Mouse (Mus musculus): ENCODE data around the gene Nif3l1.

Gene Nif3l1

DNA sequence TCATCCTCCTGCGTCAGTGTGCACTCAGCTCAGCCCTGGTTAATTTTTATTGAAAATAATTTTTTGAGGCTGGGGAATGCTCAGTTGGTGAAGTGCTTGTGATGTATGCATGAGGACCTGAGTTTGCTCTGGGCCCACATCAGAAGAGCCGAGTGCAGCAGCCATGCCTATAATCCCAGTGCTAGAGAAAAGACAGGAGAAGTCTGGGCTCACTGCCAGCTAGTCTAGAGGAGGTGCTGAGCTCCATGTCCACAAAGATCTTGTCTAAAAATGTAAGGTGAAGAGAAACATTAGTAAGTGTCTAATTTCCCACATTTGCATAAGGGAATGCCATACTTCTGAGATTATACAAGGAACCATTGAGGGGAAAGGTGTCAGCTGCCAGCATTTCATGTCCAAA lies 13.9 kb downstream of the Nif3l1 start:
- DNase-seq: no peak

DNA sequence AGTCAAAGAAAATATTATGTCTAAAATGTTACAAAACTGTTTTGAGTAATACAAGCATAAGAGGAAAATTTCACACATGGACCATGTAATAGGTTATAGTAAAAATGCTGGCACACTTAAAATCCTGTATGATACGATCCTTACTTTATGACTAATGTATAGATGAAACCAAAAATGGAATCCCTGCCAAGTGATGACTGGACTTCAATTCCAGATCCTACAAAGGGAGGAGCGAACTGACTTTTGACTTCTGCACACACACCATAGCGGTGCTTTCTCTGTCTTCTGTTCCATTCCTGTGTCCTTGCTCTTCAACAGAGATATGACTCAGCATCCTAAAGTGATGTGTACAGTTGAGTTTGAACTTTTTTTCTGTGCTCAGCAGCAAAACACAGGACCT lies 15.6 kb downstream of the Nif3l1 start:
- DNase-seq: no peak

DNA sequence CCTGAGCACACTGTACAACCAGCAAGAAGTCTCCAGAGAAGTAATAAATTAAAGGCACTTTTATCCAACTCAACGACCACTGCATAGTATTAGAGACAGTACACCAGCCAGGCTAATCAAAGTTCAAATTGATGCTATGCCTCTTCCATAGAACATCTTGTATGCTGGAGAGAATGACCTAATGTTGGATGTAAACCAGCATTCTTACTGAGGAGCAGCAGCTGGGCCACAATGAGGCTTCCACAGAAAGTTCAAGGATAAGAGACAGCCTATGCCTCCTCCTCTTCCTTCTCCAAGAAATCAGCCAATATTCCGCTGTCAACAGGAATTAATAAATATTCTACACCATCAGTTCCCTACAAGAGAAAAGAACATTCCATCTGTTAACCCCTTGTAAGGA lies 19.0 kb downstream of the Nif3l1 start:
- no peak for DNase-seq

DNA sequence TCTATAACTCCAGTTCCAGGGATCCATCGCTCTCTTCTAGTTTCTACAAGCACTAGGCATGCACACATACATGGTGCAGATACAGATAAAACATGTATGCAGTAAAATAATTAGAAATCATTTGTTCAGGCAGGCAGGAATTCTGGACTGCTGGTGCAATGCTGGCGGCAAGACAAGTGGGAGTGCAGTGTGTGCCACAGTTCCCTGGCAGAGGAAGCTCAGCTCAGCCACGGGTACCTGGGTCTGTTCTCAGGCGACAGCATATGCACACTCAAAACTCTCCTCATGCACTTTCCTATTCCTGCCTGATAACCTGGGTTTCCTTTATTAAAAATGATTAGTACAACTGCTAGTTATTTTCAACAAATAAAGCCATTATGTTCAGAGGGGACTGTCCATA lies 20.1 kb downstream of the Nif3l1 start:
- DNase-seq: peak; percentile 65

DNA sequence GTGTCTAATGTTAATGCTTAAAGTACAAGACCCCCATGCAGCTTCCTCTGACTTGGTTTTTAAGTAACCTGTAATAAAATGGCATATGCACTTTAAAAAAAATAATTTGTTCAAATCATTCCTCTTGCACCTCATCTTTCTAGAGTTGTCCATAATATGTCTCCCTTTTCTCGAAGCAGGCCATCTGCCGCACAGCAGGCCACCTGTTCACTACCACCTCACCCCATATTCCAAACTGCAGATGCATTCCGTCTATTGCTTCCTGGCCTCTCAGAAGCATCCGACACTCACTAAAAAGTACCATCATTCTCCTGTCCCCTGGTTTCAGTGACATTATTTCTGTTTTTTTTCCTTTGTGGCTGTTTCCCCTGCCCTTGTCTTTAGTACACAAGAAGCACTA lies 20.6 kb downstream of the Nif3l1 start:
- peak; percentile 47 for DNase-seq

DNA sequence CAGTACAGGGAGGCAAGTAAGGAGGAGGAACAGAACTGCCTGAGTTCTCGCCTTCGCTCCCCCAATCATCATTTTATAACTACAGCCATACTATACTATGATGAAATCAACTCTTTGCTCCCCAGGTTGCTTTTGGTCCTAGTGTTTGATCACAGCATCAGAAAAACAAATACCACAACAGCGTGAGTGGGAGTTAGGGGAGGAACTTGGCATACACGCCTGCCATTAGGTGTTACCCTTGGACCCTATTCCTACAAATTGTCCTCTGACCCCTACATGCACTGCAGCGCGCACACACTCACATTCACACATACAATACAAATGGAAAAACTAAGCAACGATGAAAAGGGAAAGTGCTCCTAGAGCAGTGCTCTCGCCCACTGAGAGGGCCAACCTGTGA lies 30.7 kb downstream of the Nif3l1 start:
- DNase-seq: no peak

DNA sequence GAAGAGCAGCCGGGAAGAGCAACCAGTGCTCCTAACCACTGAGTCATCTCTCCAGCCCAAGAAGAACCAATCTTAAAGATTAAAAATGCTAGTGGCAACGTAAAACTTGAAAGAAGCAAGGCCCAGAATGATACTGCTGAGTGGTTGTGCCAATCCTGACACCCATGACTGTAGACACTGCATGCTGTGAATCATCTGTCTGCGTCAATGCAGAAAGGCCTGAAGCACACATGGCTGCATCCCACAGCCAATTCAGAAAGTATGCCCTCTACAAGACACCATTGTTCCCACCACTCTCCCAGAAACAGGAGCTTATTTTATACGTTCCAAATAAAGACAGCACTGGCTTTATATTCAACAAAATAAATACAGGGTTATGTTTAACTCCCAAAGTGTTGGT lies 37.7 kb downstream of the Nif3l1 start:
- no peak for DNase-seq

DNA sequence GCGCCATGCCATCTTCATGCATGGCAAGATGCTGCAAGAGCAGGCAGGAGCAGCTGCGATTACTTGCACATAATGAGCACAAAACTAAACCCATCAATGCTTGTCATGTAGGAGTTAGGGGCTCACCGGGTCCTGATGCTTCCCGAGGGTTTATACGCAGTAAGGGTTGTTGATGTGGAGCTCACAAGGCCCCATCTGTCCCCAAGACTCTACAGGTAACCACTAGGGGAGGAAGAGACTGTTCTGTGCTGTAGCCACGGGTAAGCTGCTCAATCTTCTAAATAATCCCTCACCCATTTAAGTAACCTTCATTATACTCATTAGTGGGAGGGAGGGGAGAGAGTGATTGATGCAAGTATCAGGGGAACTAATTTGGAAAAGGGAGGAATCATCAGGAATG lies 50.7 kb downstream of the Nif3l1 start:
- no peak for DNase-seq

DNA sequence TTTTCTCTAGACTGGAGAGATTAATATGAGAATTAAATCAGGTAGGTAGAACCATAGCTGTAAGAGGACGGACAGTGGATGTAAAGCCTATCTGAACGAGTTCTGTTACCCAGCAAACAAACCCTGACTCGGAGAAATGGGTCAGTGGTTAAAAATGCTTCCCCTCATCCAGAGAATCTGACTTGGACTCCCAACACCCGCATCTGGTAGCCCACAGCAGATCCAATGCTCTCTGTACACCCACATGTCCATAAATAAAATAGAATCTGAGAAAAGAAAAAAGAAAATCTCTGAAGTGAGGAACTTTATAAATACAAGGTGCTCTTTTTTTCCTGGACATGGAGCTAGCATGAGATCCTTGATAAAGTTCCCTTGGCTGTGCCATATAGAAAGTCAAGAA lies 52.7 kb downstream of the Nif3l1 start:
- no peak for DNase-seq

DNA sequence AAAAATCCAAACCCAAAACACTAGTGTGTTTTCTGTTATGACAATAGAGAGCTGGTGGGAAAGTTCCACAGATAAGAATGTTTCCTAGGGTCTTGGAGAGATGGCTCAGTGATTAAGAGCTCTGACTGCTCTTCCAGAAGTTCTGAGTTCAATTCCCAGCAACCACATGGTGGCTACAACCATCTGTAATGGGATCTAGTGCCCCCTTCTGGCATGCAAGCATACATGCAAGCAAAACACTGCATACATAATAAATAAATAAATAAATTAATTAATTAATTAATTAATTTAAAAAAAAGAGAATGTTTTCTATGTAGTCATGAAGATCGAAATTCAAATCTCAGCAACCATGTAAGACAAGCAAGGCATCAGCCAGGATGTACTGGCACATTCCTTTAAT lies 53.8 kb downstream of the Nif3l1 start:
- DNase-seq: no peak

DNA sequence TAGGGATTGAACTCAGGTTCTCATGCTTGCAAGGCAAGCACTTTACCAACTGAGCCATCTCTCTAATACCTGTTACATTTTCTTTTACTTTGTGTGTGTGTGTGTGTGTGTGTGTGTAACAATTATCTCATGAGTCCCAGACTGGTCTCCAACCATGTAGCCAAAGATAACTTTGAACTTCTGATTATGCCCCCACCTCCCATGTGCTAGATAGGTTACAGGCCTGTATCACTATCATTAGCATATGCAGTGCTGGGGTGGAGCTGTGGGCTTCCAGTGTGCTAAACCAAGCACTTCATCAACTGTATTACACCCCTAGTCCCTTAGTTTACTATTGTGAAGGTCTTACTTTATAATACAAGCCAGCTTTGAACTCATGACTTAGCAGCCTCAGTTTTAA lies 58.2 kb downstream of the Nif3l1 start:
- DNase-seq: no peak

DNA sequence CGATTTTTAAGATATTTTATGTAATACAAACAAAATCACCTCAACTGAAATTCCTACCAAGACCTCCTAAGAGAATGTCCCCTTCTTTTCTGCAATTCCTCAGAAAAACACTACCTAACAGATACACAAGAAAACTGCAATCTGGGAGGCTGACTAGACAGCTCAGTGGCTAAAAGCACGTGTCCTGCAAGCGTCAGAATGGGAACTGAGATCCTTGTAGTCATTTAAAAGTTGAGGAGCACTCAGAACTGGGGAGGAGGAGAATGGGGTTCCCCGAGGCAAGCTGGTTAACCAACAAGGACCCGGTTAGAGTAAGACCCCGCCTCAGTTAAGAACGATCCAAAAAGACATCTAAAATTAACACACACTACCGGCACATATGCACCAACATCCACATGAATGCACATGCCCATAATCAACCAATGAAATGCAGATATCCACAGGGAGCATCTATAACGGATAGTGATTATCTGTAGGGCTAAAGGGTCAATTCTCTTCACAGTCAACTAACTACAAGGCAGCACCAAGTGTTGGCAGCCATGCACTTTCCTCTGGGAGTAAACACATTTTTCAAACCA lies 58.9 kb downstream of the Nif3l1 start:
- peak; percentile 15 for DNase-seq

DNA sequence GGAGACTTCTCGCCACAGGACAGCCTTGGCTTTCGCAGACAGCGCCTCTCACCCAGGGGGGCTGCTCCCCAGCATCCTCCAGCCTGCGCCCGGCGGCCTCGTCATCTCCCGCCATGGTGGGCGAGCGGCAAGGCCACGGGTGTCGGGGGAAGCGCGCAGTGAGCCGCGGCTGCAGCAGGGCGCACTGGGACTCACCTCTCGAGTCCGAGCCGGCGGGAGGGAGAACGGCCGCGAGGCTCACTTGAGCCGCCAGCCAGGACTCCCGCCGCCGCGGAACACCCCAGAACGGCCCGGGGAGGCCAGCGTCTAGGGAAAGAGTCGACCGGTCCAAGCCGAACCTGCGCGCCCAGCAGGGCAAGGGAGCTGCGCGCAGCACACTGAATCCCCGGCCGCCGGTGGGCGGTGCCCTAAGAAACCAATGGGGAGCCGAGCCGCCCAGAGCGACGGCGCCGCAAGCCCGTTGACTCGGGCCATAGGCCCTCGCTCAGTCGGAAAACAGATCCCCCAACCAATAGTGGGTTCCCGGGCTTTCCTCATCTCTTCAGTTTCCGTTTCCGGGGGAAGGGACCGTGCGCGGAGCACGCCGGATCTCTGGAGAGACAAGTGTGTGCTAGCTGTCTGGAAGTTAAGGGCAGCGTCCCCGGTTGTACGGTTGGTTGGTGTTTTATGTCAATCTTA lies 59.8 kb downstream of the Nif3l1 start, which contains the start of gene Orc2:
Gene Orc2 (minus strand): TSS at position 533 of the 678 bp plus-strand sequence.
- DNase-seq: peak; percentile 90

DNA sequence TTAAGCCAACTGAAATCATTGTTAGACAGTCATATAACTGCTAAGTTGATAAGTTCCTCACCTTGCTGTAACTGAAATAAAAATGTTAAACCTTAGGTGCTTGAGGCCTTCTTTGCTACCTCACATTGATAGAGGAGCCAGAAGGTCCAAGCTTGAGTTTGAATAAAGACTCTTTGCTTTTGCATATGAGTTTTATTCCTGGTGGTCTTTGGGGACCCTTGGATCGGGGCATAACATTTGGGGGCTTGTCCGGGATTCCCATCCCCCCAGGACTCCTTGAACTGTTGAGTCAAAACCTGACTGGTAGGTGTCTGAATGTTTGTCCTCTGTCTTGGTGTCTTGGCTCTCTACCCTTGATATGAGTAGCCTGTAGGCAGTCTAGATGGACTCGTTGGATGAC lies 62.3 kb downstream of the Nif3l1 start:
- DNase-seq: no peak
